Mouse (Mus musculus) gastrocnemius, postnatal 36 days (tissue): ENCODE results near the gene Gmfb. TPM values are rescaled to one million over a fixed set of nuclear protein-coding genes. Genes with fewer than 3 reads are reported as not detected.
A peak's percentile ranks its signal among the peaks of the same experiment; 100 is the strongest.
"Not testable (repeated sequence)": the region's sequence is repeated elsewhere in the genome, so short reads cannot be mapped to it uniquely, and the experiment has no call there.

Experiments
- DNase-seq, 2 experiments: peaks; one replicate each; pipeline ENCODE4 v3.0.0; 2022
- intact Hi-C: fragments of 180-260 bp; cut with DNase I; formaldehyde crosslinking; loops from one replicate; pipeline ENCODE4 v1.15.1; 2025
- long read RNA-seq, 2 experiments: library from polyadenylated mRNA; stranded (forward); transcript quantifications; one replicate each; pipeline ENCODE4 v2.0.0; 2021
- total RNA-seq, 2 experiments: library from RNA; stranded (reverse); gene quantifications; 2 replicates each; pipeline ENCODE4 v1.2.3; 2021

Gmfb gene
- total RNA-seq = 10 to 100 TPM; 16.2 to 18.5 TPM
- long read RNA-seq, experiment 1, full-length matches to known transcripts = 7 of 10 reads
- long read RNA-seq, experiment 1, partial matches to known transcripts = 0 of 10 reads
- long read RNA-seq, experiment 1, other reads (novel, unspliced or antisense) = 3 of 10 reads
- long read RNA-seq, experiment 2, full-length matches to known transcripts = 16 of 19 reads
- long read RNA-seq, experiment 2, partial matches to known transcripts = 0 of 19 reads
- long read RNA-seq, experiment 2, other reads (novel, unspliced or antisense) = 3 of 19 reads

GRCm38 (mm10) chr14:46821873-46822716 is at the start of gene Gmfb:
Gmfb (minus strand) TSS chr14:46822242.
- peak; percentile 94 to 96 for DNase-seq
- intact Hi-C loops = no loop called here

GRCm38 (mm10) chr14:46862922-46863321 is 40.9 kb upstream of the Gmfb start:
- intact Hi-C loops = no loop called here
- DNase-seq = no peak

GRCm38 (mm10) chr14:46853677-46854076 is 31.6 kb upstream of the Gmfb start:
- intact Hi-C loops = no loop called here
- DNase-seq = no peak

DNA sequence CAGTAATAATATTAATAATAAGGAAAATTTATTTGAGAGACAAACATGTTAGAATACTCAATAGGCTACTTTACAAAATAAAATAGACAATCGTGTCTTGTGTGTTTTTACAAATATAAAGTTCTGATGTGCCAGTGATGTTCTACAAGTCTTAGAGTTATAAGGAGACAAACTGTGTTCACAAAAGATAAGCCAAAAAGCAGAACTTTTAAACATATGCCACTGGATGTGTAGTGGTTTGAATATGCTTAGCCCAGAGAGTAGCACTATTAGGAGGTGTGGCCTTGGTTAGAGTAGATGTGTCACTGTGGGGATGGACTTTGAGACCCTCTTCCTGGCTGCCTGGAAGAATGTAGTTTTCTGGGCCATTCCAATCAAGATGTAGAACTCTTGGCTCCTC is 27.7 kb upstream of the Gmfb start:
- no peak for DNase-seq
- intact Hi-C loops = no loop called here

- no peak for DNase-seq
- intact Hi-C loops = no loop called here
Observed at GRCm38 (mm10) chr14:46848736-46849135, 26.7 kb upstream of the Gmfb start.

DNA sequence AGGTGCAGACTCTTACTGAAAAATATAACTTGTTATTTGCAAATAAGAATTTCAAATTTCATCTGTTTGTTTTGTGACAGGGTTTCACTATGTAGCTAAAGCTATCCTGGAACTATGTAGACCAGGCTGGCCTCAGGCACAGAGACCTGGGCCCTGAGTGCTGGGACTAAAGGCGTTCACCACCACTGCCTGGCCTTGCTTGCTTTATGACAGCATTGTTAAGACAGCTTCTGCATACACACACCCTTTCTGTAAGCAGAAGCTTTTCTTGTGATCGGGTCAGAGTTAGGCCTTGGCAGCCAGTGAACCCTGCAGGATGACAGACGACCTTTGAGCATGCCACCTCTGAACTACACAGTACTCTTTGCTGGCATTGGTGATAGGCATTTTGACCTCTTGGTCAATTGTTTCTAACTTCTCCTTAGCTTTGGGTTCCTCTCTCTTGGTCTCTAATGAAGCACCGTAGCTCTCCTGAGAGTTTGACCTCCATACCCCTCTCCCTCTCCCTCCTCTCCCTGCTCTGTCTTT is 26.1 kb upstream of the Gmfb start:
- intact Hi-C loops = no loop called here
- DNase-seq = no peak

- no peak for DNase-seq
- intact Hi-C loops = no loop called here
Observed at GRCm38 (mm10) chr14:46845706-46846105, 23.7 kb upstream of the Gmfb start.

- intact Hi-C loops = no loop called here
- DNase-seq = no peak
Observed at GRCm38 (mm10) chr14:46839326-46839725, 17.3 kb upstream of the Gmfb start.

- intact Hi-C loops = no loop called here
- peak in 1 of 2 experiments; percentile 10 for DNase-seq
Observed at GRCm38 (mm10) chr14:46832354-46833272, 10.6 kb upstream of the Gmfb start.

GRCm38 (mm10) chr14:46831837-46832333 is 9.8 kb upstream of the Gmfb start, which contains the start of gene Cgrrf1:
Cgrrf1 (plus strand) TSS chr14:46832125.
- intact Hi-C loops = no loop called here
- DNase-seq = peak; percentile 93

DNA sequence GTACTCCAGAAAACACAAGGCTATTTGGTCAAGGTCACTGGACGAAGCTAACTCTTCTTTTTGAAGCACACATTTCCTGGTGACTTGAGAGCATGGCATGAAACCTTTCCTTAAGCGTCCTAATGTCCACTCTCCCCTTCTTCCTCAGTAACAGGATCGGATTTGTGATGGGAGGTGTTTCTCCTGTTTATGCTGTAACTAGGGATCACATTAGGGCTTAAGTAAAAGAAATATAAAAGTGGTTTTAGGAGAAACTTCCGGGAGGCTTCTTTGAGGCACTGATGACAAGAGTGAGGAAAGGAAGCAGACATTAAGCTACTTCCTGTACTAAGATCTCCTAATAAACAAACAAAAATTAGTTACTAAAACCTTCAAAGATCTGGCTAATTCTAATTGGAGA is 9.3 kb upstream of the Gmfb start:
- DNase-seq = no peak
- intact Hi-C loops = no loop called here

DNA sequence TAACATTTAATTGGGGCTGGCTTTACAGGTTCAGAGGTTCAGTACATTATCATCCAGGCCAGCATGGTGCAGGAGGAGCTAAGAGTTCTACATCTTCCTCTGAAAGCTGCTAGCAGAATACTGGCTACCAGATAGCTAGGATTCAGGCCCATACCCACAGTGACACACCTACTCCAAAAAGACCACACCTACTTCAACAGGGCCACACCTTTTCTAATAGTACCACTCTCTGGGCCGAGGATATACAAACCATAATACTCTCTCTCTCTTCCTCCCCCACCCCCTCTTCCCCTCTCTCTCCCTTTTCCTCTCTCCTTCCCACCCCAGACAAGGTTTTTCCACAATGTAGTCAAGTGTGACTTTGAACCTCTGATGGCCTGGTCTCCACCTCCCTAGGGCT is 5.4 kb upstream of the Gmfb start:
- no peak for DNase-seq
- intact Hi-C loops = no loop called here

DNA sequence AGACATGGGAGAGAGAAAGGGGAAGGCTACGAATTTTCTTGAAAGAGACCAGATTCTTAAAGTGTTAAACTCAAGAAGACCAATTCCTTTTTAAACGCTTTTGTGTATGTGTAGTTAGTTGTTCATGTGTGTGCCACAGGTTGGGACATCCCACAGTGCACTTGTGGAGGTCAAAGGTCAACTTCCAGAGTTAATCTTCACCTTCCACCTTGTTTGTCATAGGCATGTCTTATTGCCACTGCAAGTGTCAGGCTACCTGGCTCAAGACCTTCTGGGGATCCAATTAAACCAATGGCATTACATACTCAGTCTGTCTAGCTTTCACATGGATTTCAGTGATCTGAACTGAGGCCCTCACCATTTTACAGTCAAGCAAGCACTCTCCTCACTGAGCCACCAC is 2.0 kb upstream of the Gmfb start:
- intact Hi-C loops = no loop called here

DNA sequence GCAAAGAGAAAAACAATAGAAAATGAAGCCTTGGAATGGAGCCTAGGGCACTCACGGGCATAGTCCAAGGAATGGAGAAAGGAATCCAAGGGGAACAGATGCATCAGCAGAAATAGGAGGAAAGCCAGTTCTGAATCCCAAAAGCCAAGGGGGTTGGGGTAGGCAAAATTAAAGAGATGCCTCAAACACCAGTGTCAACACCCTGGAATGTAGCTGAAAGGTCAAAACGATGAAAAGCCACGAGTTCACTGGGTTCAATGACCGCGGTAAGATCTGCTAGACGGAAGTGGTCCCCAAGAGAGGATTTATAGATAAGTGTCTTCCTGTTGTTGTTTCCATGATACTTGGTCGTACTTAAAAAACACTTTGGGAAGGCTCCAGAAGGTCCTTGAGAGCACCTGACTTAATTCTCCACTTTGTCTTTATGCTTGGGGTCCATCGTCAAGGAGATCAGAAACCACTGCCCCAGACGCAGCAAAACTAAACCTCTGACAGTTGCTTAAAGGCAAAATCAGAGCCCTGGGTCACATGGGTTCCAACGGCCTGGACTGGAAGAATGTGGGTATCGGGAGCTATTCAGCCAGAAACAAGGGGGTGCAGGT is 670 bp downstream of the Gmfb start:
- intact Hi-C loops = no loop called here
- no peak for DNase-seq

More for the DNA sequence above, 2.0 kb upstream of the Gmfb start:
- no peak for DNase-seq

GRCm38 (mm10) chr14:46819961-46820360 is 2.1 kb downstream of the Gmfb start:
- DNase-seq, intact Hi-C loops: not testable (repeated sequence)

- no peak for DNase-seq
- intact Hi-C loops = no loop called here
Observed at GRCm38 (mm10) chr14:46818743-46819142, 3.3 kb downstream of the Gmfb start.

- no peak for DNase-seq
- intact Hi-C loops = no loop called here
Observed at GRCm38 (mm10) chr14:46816916-46817622, 5.0 kb downstream of the Gmfb start.

GRCm38 (mm10) chr14:46815640-46816039 is 6.4 kb downstream of the Gmfb start:
- DNase-seq = no peak
- intact Hi-C loops = no loop called here

DNA sequence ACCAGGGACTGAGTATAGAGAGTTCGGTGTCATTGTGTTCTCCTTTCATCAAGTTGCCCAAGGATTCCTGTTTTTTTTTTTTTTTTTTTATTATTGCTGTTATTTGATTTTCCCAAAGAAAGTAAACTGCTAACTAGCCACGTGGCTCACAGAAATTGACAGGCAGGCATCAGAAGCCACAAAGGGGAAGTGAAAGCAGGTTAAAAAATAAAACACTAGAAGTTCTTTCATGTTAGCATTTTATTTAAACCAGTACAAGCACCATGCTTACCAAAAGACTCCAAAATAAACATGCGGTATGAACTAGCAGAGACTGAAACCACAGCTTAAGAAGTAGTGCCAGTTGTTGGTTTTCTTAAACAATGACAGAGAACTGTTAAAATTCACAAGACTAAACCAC is 14.1 kb downstream of the Gmfb start:
- no peak for DNase-seq
- intact Hi-C loops = no loop called here
